Mouse (Mus musculus) liver, embryonic 14.5 days (tissue): ENCODE data around the gene Gm1043.

ENCODE experiments used
- CTCF ChIP-seq: IDR thresholded peaks from 2 replicates; pipeline ENCODE4 v1.5.1; 2016; ENCODE audit warnings: antibody characterized with exemption, low read depth, control low read depth
- EP300 ChIP-seq: IDR thresholded peaks from 2 replicates; pipeline ENCODE4 v1.6.1; 2016; ENCODE audit warnings: antibody characterized with exemption, low read depth

GRCm38 (mm10) chr5:37064454-37065449 is 20.4 kb upstream of the Gm1043 start:
- TF ChIP-seq CTCF, result no peak
- TF ChIP-seq EP300, result no peak
